Mouse (Mus musculus) intestine, embryonic 14.5 days (tissue): ENCODE data around the gene Smtnl1. TPM values are rescaled to one million over a fixed set of nuclear protein-coding genes. Genes with fewer than 3 reads are reported as not detected.
"Not testable (repeated sequence)": the region's sequence is repeated elsewhere in the genome, so short reads cannot be mapped to it uniquely, and the experiment has no call there.

Experiments
- ATAC-seq: fragments of 200-750 bp; cut with Nextera tagmentation; replicated peaks from 2 replicates; pipeline ENCODE4 v1.8.0; 2017; ENCODE audit warnings: low read depth, moderate number of reproducible peaks, moderate TSS enrichment, moderate library complexity; ENCODE audit not compliant: low FRiP score, low TSS enrichment
- DNase-seq: peaks from one replicate; pipeline ENCODE4 v3.0.0-alpha.2; 2018; ENCODE audit warnings: low spot score
- H3K27ac ChIP-seq: fragments of 300-500 bp; sonication (generic); 2 replicates; pipeline ENCODE4 v1.5.1; 2014; ENCODE audit warnings: low read depth, mild to moderate bottlenecking, control low read depth
- H3K27me3 ChIP-seq: fragments of 300-500 bp; sonication (generic); replicated peaks from 2 replicates; pipeline ENCODE4 v1.6.1; 2014; ENCODE audit warnings: low read length, control low read depth; ENCODE audit not compliant: control insufficient read depth, insufficient read depth
- H3K36me3 ChIP-seq: fragments of 300-500 bp; sonication (generic); 2 replicates; pipeline ENCODE4 v1.6.1; 2014; ENCODE audit warnings: low read length, control low read depth; ENCODE audit not compliant: control insufficient read depth, insufficient read depth
- H3K4me1 ChIP-seq: fragments of 300-500 bp; sonication (generic); replicated peaks from 2 replicates; pipeline ENCODE4 v1.6.1; 2014; ENCODE audit warnings: low read length, control low read depth, mixed read lengths; ENCODE audit not compliant: control insufficient read depth, insufficient read depth
- H3K4me2 ChIP-seq: fragments of 300-500 bp; sonication (generic); 2 replicates; pipeline ENCODE4 v1.6.1; 2014; ENCODE audit warnings: low read length
- H3K4me3 ChIP-seq: fragments of 300-500 bp; sonication (generic); 2 replicates; pipeline ENCODE4 v1.5.1; 2014; ENCODE audit warnings: low read depth, low read length, control low read depth, mixed read lengths
- H3K9ac ChIP-seq: fragments of 300-500 bp; sonication (generic); 2 replicates; pipeline ENCODE4 v1.6.1; 2014; ENCODE audit warnings: mild to moderate bottlenecking, low read length
- H3K9me3 ChIP-seq: fragments of 300-500 bp; sonication (generic); 2 replicates; pipeline ENCODE4 v1.6.1; 2016; ENCODE audit warnings: low read length, control low read depth; ENCODE audit not compliant: control insufficient read depth
- WGBS: fragments of 180-500 bp; shearing (Covaris S2); extraction: QIAGEN DNeasy Blood & Tissue Kit; methylation state at CpG from one replicate; pipeline ENCODE4 v1.1.7; 2014; 5-methylcytosine and 5-hydroxymethylcytosine counted together
- polyA plus RNA-seq: library from polyadenylated mRNA; unstranded; fragments of >200 nt; fragmentation: Nextera tagmentation; extraction: Ambion mirVana; gene quantifications from 2 replicates; pipeline ENCODE4 v1.2.1, GENCODE M21; 2014

The Smtnl1 gene
- polyA plus RNA-seq, 1 experiment from 2014 or later = not detected

DNA sequence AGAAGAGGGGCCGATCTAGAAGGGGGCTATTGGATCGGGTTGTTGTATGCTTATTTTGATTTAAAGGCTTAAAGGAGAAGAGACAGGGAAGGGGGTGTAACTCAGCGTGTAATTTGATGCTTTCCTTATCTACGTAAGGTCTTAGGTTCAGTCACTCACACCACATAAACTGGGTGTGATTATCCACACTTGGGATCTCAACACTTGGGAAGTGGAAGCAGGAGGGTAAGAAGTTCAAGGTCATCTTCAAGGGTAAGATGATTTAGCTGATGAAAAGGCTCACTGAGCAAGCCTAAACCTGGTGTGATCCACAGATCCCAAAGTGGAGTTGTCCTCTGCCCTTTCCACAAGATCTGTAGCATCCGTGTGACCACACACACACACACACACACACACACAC is 15.9 kb downstream of the Smtnl1 start:
- Histone ChIP-seq H3K4me3 (no peak overlapping the region), H3K9me3 (no peaks in the 10 kb centered on the region), H3K4me1 (peaks cover 7% of the 10 kb centered on the region), H3K9ac (no peak overlapping the region), H3K27me3 (no peaks in the 10 kb centered on the region), H3K27ac (no peak overlapping the region), H3K4me2 (no peak overlapping the region), H3K36me3 (no peaks in the 10 kb centered on the region)
- no peak for ATAC-seq
- 55% methylated on average over 5 of the region's 5 CpGs for WGBS
- DNase-seq = no peak

GRCm38 (mm10) chr2:84803963-84804362 is 18.5 kb downstream of the Smtnl1 start:
- no peak for DNase-seq
- Histone ChIP-seq H3K4me2 (no peak overlapping the region), H3K9ac (no peak overlapping the region), H3K4me1 (no peaks in the 10 kb centered on the region; the same call in 1 of the 2 replicates), H3K27me3 (no peaks in the 10 kb centered on the region), H3K9me3 (no peaks in the 10 kb centered on the region), H3K4me3 (no peak overlapping the region), H3K27ac (no peak overlapping the region), H3K36me3 (no peaks in the 10 kb centered on the region)
- ATAC-seq = no peak
- WGBS = 87% methylated on average over 7 of the region's 7 CpGs

- not testable (repeated sequence) for ATAC-seq, H3K9me3 ChIP-seq, H3K9ac ChIP-seq, H3K36me3 ChIP-seq, H3K4me3 ChIP-seq, H3K4me1 ChIP-seq, DNase-seq, H3K27me3 ChIP-seq, H3K4me2 ChIP-seq, H3K27ac ChIP-seq
- WGBS = 82% methylated on average over 5 of the region's 5 CpGs
Observed at GRCm38 (mm10) chr2:84801223-84801622, 21.2 kb downstream of the Smtnl1 start.

DNA sequence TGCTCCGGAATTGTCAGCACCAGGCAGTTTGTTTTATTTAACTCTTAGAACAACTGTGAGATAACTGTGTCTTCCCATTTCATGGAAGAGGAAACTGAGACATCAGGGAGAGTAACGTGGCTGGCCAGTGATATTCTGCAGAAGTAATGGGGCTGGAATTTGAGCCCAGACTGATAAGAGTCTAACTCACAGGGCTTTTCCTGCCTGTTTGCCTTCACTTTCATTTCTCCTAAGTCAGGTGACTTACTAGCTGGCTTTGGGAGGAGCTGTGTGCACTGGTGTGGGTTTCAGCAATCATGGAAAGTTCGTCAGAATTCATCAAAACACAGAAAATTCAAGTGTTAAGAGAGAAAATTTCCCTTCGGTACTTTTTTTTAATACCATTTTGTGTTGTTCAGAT is 22.1 kb downstream of the Smtnl1 start:
- Histone ChIP-seq H3K27ac (no peak overlapping the region), H3K9ac (no peak overlapping the region), H3K4me1 (no peaks in the 10 kb centered on the region; the same call in 1 of the 2 replicates), H3K4me3 (no peak overlapping the region), H3K36me3 (no peaks in the 10 kb centered on the region), H3K9me3 (no peaks in the 10 kb centered on the region), H3K27me3 (no peaks in the 10 kb centered on the region), H3K4me2 (no peak overlapping the region)
- no peak for ATAC-seq
- WGBS = 71% methylated on average over 4 of the region's 4 CpGs
- no peak for DNase-seq

- H3K9ac ChIP-seq = peak overlapping the region; percentile 48
- under 1% methylated on average over 16 of the region's 16 CpGs for WGBS
- no peaks in the 10 kb centered on the region for H3K36me3 ChIP-seq
- no peaks in the 10 kb centered on the region for H3K9me3 ChIP-seq
- DNase-seq = peak; percentile 74
- peak overlapping the region; percentile 43; the same call in 1 of the 2 replicates for H3K27ac ChIP-seq
- ATAC-seq = peak; percentile 72
- H3K27me3 ChIP-seq = no peaks in the 10 kb centered on the region
- no peaks in the 10 kb centered on the region; the same call in 1 of the 2 replicates for H3K4me1 ChIP-seq
- peak overlapping the region; percentile 60 for H3K4me2 ChIP-seq
- peak overlapping the region; percentile 61 for H3K4me3 ChIP-seq
Observed at GRCm38 (mm10) chr2:84799041-84799561, 23.4 kb downstream of the Smtnl1 start.

GRCm38 (mm10) chr2:84798493-84798921 is 23.9 kb downstream of the Smtnl1 start, which contains the start of gene Ube2l6:
Gene Ube2l6, plus strand, starts transcription at chr2:84798828.
- H3K9me3 ChIP-seq = no peaks in the 10 kb centered on the region
- H3K9ac ChIP-seq = peak within 1 kb of the TSS; percentile 48
- H3K27me3 ChIP-seq = no peaks in the 10 kb centered on the region
- no peaks in the 10 kb centered on the region for H3K36me3 ChIP-seq
- WGBS = under 1% methylated on average over 21 of the region's 21 CpGs
- DNase-seq (peak; percentile 87), ATAC-seq (peak; percentile 68)
- peak within 1 kb of the TSS; percentile 43; the same call in 1 of the 2 replicates for H3K27ac ChIP-seq
- H3K4me3 ChIP-seq = peak within 1 kb of the TSS; percentile 61
- H3K4me2 ChIP-seq = peak within 1 kb of the TSS; percentile 60
- no peaks in the 10 kb centered on the region; the same call in 1 of the 2 replicates for H3K4me1 ChIP-seq

GRCm38 (mm10) chr2:84797833-84798492 is 24.5 kb downstream of the Smtnl1 start:
- H3K4me3 ChIP-seq = peak overlapping the region; percentile 61
- WGBS = 10% methylated on average over 13 of the region's 13 CpGs
- H3K4me1 ChIP-seq = no peaks in the 10 kb centered on the region; the same call in 1 of the 2 replicates
- H3K9me3 ChIP-seq = no peaks in the 10 kb centered on the region
- DNase-seq = peak; percentile 90
- peak overlapping the region; percentile 60 for H3K4me2 ChIP-seq
- H3K9ac ChIP-seq = peak overlapping the region; percentile 48
- ATAC-seq = peak; percentile 41
- no peaks in the 10 kb centered on the region for H3K27me3 ChIP-seq
- 0 out of 2 replicates have a peak overlapping the region, but pooled peaks have one; percentile 43 for H3K27ac ChIP-seq
- H3K36me3 ChIP-seq = no peaks in the 10 kb centered on the region

- Histone ChIP-seq H3K27ac (no peak overlapping the region), H3K27me3 (no peaks in the 10 kb centered on the region), H3K9ac (no peak overlapping the region), H3K4me3 (no peak overlapping the region), H3K36me3 (no peaks in the 10 kb centered on the region), H3K9me3 (no peaks in the 10 kb centered on the region), H3K4me2 (no peak overlapping the region), H3K4me1 (no peaks in the 10 kb centered on the region)
- DNase-seq (no peak), ATAC-seq (no peak)
- WGBS = 91% methylated on average over 3 of the region's 3 CpGs
Observed at GRCm38 (mm10) chr2:84793871-84794270, 28.6 kb downstream of the Smtnl1 start.
